Mouse (Mus musculus) layer of hippocampus, postnatal 25 days (tissue): ENCODE results near the gene Cabp4. TPM values are rescaled to one million over a fixed set of nuclear protein-coding genes. Genes with fewer than 3 reads are reported as not detected.

Experiments
- DNase-seq, 2 experiments: peaks; one replicate each; pipeline ENCODE4 v3.0.0; 2022; ENCODE audit warnings: mixed read lengths in 2 of 2, low spot score in 1 of 2; ENCODE audit errors: extremely low spot score in 1 of 2
- total RNA-seq, 2 experiments: library from RNA; stranded (reverse); gene quantifications; 2 replicates each; pipeline ENCODE4 v1.2.3; 2021

The Cabp4 gene
- total RNA-seq, 2 experiments from 2014 or later = 0.20 TPM; not detected in 1

- DNase-seq = no peak
Observed at GRCm38 (mm10) chr19:4166678-4167476, 23.0 kb upstream of the Cabp4 start.

GRCm38 (mm10) chr19:4164721-4165120 is 20.9 kb upstream of the Cabp4 start:
- DNase-seq = no peak

GRCm38 (mm10) chr19:4164100-4164499 is 20.3 kb upstream of the Cabp4 start:
- no peak for DNase-seq

GRCm38 (mm10) chr19:4163543-4163887 is 19.7 kb upstream of the Cabp4 start:
- no peak for DNase-seq

- DNase-seq = peak; percentile 92 to 96
Observed at GRCm38 (mm10) chr19:4162646-4163542, 19.1 kb upstream of the Cabp4 start, which contains the start of gene Rps6kb2. TSS of gene Rps6kb2 (minus strand) at chr19:4163354.

GRCm38 (mm10) chr19:4159049-4159448 is 15.2 kb upstream of the Cabp4 start:
- no peak for DNase-seq

- DNase-seq = no peak
Observed at GRCm38 (mm10) chr19:4156771-4157170, 12.9 kb upstream of the Cabp4 start.

GRCm38 (mm10) chr19:4156073-4156579 is 12.3 kb upstream of the Cabp4 start:
- DNase-seq = no peak

GRCm38 (mm10) chr19:4155223-4156072 is 11.6 kb upstream of the Cabp4 start:
- DNase-seq = no peak

- no peak for DNase-seq
Observed at GRCm38 (mm10) chr19:4154437-4155222, 10.8 kb upstream of the Cabp4 start.

GRCm38 (mm10) chr19:4153232-4153654 is 9.4 kb upstream of the Cabp4 start, which contains the start of gene Ptprcap:
TSS of gene Ptprcap (plus strand) at chr19:4153604.
- no peak for DNase-seq

- DNase-seq = no peak
Observed at GRCm38 (mm10) chr19:4152445-4153231, 8.8 kb upstream of the Cabp4 start.

GRCm38 (mm10) chr19:4151898-4152297 is 8.1 kb upstream of the Cabp4 start:
- no peak for DNase-seq

- no peak for DNase-seq
Observed at GRCm38 (mm10) chr19:4151488-4151860, 7.6 kb upstream of the Cabp4 start.

- no peak for DNase-seq
Observed at GRCm38 (mm10) chr19:4150567-4151487, 7.0 kb upstream of the Cabp4 start.

GRCm38 (mm10) chr19:4149764-4150461 is 6.1 kb upstream of the Cabp4 start:
- no peak for DNase-seq

GRCm38 (mm10) chr19:4149283-4149682 is 5.5 kb upstream of the Cabp4 start:
- DNase-seq = no peak
